Mouse (Mus musculus) yolk sac, embryonic 10.5 days (tissue): ENCODE results near the gene Zc3h18.
A peak's percentile ranks its signal among the peaks of the same experiment; 100 is the strongest.

Experiments used
- DNase-seq: peaks from one replicate; pipeline ENCODE4 v3.0.0-alpha.2; 2017; ENCODE audit warnings: low spot score

The Zc3h18 gene

DNA sequence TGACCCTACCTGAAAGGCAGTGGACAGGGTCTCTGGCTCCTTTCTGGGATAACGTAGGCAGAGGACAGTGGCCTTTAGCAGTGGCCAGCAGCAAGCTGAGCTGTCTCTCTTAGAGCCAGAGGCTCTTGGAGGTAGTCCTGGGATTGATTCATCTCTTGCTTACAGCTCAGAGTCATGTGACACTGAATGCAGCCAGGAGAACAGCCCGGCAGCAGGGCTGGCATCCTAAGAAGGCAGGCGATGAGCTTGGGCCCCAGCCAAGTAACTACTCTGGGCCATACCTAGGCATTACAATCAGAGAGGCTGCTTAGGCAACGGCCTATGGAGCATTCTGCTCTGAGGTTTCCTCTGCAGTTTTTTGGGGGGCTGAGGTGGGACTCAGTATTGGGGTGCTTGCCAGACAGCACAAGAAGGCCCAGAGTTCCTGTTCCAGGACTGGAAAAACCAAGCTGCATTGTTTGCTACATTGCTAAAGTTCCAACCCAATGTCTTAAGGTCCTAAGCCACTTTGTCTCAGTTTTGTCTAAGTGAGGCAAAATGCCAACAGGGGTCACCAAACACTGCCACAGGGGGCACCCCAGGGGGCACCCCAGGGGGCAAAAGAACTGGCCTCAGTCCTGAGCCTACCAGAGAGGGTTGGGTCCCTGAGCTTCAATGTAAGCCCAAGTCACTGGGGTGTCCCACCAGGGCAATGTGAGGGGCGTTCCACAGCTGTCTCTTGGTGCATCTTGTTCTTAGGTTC lies 28.4 kb upstream of the Zc3h18 start:
- no peak for DNase-seq

DNA sequence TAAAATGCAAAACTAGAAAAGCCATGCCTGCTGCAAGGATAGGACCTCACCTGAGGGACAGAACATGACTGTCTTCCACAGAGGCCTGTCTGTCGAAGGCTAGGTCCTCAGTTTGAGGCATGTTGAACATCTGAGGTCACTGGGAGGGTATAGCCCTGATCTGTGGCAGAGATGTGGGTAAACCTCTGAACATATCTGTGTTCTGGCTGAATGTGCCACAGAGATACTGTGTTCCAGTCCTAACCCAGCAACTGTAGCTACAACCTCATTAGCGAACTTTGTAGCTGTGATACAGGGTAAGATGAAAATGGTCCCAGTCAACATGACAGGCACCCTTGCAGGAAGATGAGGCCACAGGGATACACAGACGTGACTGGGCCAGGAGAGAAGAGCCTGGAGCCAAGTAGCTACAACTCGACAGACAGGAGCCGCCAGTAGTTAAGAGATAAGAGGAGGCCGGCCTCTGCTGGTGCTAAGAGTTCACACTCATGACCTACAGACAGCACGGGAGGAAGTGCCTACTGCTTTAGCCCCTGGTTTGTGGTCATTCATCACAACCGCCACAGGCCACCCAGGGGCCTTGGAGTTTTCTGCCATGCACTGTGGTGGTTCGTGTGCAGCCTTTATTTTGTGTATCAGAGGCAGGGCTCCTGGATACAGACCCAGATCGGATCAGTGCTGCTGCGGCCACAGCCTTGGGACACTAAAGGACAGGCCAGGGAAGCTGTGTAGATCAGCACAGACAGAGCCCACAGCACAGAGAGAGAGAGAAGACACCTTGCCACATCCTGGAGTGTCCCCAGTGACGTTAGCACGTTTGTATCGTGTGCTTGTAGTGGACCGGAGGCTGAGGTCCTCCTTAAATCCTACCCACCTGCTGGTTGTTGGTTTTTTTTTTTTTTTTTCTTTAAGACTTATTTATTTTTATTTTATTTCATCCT lies 26.8 kb upstream of the Zc3h18 start:
- peak; percentile 43 for DNase-seq

DNA sequence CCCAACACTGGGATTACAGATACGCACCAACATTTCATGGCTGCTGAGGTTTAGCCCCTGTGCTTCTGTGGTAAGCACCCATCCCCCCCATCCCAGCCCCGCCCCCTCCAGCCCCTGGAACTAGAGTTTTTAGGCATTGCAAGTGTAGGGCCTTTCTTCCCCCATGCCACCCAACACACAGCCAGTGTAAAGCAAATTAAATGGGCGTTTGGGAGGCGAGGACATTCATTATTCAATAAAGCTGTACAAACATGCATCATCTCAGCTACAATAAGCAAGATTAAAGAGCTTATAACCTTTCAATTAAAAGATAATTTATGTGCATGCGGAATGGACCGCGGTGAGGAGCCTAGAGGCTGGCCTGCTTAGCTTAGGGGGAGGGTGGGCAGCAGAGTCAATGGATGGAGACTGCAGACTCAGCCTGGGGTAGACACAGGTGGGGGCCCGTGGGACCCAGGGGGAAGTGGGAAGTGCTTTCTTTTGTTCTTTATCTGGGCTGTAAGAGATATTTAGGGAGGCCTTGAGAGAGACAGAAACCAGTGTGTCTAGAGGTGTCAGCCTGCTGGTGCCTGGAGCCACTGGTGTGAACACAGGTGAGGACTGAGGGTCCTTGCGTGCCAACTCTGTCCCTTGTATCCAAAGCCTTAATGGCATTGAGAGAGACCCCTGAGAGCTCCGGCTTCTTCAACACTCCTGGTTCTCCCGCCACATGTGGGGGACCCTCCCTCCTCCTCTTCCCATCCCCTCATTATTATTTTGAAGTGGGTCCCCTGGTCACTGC lies 25.9 kb upstream of the Zc3h18 start:
- DNase-seq = no peak

DNA sequence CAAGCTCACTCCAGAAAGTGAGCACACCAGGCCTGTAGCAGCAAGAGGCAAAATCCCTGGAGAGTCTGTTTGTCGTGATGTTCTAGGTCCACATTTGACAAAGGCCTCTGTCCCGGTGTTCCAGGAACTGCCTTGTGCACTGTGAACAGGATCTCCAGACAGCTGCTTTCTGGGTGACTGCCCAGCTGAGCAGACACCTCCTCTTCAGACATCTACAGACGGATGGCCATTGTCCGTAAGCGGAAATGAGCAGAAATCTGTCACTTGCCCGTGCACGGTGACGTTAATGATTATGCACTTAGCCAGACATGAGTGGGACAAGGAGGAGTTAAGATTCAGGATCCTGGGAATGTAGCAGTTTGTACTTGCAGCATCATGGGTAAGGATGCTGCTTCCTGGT lies 22.3 kb upstream of the Zc3h18 start:
- no peak for DNase-seq

DNA sequence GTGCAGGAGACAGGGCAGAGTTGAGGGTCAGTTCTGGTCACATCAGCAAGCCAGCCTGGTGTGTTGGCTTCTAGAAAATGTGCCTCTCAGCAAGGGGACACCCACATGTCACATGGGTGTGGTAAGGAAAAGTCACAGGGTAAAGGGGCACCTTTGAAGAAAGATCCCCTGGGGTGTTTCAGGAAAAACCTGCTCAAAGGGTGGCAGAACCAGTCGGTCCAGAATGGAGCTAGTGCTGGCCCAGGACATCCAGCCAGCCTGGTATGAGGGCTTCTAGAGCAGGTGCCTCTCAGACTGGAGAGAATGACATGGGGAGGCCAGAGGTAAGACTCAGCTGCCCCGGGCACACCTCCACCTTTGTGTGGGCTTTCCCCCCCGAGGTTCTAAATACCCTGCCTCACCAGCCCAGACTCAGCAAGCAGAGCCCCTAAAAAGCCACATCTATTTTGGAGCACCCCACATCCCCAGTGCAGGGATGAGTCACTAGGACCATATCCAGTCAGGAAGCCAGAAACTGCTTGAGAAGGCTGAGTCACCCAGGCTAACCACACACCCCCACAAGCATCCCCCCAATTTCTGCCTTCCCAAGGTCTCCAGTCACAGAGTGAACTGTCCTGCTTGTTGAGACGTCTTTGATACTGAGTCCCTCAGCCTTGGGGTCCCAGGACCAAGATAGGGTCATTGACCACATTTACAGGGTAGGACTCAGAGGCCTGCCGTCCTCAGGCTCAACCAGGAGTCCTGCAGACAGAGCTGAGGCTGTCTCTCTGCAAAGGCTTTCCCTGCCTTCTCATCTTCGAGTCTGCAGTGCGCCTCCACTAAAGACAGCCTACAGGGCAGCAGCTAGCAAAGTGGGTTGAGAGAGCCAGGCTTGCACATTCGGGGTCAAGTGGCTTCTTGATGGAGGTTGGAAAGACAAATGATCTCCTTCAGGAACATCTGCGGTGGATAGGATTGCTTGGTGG lies 20.5 kb upstream of the Zc3h18 start:
- DNase-seq = no peak

DNA sequence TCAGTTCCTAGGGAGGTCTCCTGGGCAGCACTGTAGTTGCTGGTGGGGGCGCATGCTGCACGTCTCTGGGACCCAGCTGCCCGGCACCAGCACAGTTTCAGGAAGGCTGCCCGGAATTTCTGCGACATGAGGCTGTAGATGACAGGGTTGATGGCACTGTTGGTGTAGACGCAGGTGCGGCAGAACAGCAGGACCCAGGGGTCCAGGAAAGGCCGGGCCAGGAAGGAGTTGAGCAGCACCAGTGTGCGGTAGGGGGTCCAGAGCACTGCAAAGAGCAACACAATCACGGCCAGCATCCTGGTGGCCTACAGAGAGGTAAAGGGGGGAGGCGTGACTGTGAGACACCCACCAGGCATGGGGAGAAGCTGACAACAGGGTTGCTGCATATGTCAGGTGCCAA lies 19.2 kb upstream of the Zc3h18 start:
- DNase-seq = no peak

DNA sequence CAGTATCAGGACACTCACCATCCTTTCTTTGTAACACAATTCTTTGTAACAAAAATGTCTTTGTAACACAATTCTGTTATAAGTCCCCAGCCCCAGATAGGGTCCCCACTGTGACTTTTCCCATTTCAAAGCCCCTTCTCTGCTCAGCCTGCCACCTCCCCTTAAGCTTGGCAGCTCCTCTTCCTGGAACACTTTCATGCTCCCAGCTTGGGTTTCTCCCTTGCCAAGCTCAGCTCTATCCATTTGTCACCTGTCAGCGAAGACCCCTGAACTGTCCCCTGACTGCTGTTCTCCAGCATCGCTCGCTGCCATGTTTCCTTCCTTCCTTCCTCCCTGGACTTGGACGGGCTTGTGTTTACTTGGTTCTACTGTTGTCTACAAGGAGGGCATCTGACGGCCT lies 18.8 kb upstream of the Zc3h18 start:
- no peak for DNase-seq

DNA sequence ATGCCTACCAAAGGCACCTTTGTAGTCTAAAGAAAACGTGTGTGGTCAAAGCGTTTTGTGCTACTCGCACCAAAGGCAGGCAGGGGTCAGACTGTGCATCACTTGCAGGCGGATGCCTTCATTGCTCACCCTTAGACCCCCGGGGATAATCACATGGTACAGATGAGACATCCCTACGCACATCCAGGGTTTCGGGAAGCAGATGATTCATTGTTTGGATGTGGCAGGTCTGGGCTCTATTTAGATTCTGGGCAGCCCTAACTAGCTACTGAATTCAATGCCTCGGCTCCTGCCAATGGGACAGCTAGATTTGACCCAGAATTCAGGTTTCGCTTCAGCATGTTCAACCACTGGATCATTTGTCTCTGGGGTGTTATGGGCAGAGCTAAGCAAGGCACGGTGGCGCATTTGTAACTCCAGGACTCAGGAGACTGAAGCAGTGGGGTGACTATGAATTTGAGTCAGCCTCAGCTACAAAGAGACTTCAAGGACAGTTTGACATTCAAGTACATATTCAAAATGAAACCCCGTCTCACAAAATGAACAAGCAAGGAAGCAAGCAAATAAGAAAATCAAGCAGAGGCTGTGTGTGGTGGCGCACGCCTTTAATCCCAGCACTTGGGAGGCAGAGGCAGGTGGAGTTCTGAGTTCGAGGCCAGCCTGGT lies 17.2 kb upstream of the Zc3h18 start:
- DNase-seq = no peak

DNA sequence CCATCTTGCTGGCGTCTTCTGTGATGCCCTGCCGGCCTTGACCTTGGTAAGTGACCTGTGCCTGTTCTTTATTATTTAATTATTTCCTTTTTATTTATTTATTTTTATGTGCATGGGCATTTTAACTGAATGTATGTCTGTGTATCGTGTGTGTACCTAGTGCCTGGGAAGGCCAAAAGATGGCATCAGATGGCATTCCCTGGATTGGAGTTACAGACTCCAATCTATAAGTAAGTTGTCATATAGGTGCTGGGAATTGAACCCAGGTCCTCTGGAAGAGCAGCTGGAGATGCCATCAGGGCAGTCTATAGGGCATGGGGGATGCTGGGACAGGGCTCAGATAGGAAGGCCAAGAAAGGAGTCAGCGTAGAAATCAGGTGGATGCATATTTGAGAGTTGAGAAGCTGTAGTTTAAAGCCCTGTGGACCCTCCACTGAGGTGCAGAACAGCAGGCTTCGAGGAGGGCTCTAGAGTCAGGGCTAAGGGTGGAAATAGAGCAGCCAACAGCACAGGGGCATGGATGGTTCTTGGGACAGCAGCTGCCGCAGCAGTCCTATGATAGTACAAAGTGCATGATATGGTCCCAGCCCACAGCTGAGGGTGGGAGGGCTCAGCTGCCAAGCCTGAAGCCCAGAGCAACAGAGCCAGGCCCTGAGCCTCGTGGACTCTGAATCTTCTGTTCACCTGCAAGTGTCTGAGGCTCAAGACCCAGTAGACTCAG lies 15.6 kb upstream of the Zc3h18 start, which contains the start of gene Trhr2:
Gene Trhr2 (minus strand): TSS at position 51 of the 721 bp plus-strand sequence.
- DNase-seq = no peak

DNA sequence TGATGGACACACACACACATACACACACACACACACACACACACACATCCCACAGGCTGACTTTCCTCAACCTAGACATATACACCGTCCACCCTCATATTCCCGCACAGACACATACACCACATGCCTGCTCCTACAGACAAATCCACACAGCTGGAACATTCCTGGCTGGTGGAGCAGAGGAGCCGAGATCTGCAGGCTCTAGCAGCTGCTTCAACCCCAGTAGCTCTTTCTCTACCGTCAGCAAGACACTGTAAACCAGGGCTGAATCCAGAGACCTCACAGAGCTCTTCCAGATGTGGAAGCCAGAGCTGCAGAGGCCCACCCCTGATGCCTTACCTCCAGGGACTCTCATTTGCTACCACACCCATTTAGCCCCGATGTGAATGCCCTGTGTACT lies 14.1 kb upstream of the Zc3h18 start:
- no peak for DNase-seq

DNA sequence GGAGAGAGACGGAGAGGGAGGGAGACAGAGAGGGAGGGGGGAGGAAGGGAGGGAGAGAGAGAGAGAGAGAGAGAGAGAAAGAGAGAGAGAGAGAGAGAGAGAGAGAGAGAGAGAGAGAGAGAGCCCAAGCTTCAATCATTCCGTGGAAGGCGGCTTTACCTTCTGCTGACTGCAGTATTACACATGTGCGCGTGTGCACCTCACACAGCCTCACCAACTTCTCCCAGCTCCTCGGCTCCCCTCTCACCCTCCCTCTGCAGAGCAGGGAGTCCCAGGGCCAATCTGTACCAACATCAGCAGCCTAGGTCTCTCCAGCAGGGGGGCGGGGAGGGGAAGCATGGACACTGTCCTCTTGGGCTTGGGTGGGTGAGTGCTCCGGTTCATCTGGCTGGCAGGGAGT lies 13.4 kb upstream of the Zc3h18 start:
- DNase-seq = no peak

DNA sequence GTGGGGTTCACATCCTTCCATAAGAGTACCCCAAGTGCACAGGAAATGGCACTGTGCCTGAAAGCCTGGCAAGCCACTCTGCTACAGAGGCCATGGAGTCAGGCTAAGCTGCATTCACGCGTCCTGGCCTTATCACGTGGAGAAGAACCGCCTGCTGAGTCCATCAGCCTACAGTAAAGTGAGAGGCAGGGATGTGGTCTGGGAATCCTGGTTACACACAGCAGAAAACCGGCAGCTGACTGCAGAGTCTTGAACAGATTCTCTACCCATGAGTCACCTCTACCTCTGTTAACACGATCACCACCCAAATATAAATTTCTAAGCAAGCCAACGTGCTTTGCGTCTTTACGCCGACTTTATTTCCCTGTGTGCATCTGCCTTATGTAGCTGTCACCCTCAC lies 7.9 kb upstream of the Zc3h18 start:
- DNase-seq = no peak

DNA sequence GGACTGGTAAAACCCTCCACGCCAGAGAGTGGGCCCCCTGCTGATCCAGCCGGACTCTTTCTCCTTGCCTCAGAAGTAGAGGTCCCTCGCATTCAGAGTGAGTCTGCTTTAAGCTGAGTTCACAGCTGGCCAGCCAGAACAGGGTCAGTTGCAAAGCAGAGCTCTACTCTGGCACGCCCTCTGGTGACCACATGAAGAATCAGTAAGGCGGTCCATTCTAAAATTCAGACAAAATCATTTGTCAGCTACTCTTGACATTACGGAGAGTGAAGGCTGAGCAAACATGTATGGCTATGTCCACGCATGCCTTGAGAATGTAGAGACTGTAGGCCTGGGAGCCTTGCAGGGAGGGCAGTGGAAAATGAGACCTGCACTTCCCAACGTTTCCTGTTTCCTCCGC lies 6.7 kb upstream of the Zc3h18 start:
- peak; percentile 50 for DNase-seq

DNA sequence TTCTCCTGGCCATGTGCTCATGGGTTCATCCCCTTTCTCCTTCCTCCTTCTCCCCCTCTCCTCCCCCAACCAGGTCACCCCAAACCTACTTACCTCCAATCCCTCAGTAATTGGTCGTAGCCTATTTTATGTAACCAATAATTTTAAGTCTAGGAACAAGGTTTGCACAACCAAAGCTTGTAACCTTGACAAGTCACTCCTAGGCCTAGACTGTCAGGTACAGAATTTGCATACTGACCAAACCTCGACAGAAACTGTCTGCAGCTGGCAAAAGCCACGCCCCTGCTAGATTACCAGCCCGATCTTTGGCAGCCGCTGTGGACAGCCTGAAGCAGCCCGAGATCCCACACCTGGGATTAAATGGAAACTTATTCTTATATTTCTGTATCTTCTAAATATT lies 4.7 kb upstream of the Zc3h18 start:
- DNase-seq = no peak

DNA sequence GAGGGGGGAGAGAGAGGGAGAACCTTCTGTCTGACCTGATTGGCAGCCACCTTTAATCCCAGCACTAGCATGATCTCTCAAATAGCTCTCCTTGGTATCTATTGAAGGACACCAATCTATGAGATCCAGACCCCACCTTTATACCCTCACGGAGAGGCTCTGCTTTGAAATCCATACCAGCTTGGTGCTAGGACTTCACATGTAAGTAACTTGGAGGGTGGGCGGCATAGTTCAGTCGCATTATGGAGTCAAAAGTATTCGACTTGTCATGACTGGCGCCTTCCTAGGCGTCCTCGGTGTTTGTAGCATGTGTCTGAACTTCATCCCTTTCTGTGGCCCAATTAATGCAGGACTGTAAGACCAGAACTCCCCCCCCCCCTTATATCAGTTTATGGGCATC lies 1.1 kb upstream of the Zc3h18 start:
- DNase-seq = no peak

DNA sequence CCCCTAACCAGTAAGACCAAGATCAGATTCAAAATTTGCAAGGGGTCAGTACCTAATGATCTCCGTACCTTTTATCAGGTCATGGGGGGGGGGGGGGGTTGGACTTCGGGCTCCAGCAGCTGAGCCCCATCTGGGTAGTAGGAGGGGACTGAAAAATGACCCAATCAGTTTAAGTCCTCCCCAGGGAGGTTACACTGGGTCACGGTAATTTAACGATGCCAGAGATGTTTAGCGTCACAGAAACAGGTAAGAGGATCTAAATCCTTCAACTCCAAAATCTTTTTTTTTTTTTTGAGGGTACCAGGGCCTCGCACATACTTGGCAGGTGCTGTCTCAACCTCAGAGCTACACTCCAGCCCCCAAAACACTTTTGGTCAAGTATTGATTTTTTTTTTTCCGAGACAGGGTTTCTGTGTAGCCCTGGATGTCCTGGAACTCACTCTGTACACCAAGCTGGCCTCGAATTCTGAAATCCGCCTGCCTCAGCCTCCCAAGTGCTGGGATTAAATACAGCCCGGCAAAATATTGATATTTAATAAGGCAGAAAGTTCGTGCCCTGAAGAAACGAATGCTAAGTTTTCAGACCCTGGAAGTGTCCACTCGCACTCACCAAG lies 551 bp upstream of the Zc3h18 start:
- no peak for DNase-seq

DNA sequence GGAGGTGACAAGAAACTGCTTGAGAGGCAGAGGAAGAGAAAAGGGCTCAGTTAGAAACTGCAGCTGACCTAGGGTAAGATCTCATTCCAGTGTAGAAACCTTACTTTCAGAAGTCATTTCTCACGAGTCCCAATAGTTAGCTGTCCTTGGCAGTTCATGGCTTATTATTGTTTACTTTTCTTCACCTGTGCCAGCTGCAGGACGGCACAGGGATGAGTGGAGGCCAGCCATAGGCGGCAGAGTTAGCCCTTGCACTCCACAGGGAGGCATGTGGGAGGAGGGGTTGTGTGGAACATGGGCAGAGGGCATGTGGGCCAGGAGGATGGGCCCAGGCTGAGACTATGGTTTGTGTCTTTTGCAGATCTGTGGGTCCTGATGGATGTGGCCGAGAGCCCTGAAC lies 6.6 kb downstream of the Zc3h18 start:
- DNase-seq = no peak

DNA sequence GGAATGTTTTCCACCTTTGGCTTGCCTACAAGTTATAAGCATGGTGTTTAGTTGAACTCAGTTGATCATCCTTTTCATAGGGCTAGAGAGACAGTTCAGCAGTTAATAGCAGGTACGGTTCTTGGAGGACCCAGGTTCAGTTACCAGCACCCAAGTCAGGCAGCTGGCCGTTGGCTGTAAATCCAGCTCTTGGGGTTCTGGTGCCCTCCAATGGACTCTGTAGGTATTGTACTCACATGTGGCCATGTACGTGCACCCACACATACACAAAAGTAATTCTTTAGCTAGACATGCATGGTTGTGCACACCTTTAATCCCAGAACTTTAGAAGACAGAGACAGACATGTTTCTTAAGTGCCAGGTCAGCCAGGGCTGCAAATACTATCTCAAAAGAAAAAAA lies 12.9 kb downstream of the Zc3h18 start:
- DNase-seq = no peak

DNA sequence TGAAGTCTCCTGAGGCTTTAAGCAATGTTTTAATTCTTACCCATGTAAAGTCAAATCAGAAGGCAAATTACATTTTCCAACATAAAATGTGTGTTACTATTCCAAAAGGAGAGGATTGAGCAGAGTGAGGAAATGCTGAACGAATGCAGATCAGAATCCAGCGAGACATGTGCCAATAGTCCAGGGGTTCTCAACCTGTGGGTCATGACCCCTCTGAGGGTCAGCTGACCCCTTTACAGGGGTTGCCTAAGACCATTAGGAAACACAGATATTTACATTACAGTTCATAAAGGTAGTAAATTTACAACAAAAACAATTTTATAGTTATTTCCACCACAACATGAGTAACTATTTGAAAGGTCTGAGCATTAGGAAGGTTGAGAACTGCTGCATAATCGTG lies 14.3 kb downstream of the Zc3h18 start:
- DNase-seq = no peak

DNA sequence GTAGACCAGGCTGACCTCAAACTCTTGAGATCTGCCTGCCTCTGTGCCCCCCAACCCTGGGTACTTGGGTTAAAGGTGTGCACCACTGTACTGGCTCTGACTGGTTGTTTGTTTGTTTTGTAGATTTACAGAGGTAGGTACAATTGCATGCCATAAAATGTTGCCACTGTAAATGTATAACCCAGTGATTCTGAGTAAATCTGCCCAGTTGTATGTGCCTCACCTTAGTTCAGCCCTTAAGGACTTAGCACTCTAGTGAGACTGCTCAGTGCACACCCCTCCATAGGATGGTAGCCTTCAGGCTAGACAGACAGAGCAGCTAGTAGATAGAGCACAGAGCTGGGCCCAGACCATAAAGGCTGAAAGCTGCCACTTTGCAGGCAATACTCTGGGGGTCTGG lies 17.3 kb downstream of the Zc3h18 start:
- DNase-seq = no peak
